Mouse (Mus musculus): ENCODE measurements at regions not wholly inside any gene's neighbourhood (a gene's known extent, or its start where the extent isn't known, plus 50 kb on each side); places are given as distances from the start of the nearest gene placed in this dataset.

- TF ChIP-seq CTCF (IDR thresholded peaks at IDR 0.05; ENCODE audit: borderline replicate concordance, insufficient read depth, low read length) (no peak), POLR2A (IDR thresholded peaks at IDR 0.05; ENCODE audit: low read depth, low read length) (no peak)
Observed at GRCm38 (mm10) chr3:83517914-83518635, 248.0 kb upstream of the Sfrp2 start.
